Mouse (Mus musculus) 416B (cell line): Measurements from ENCODE around the gene Gm266.
"Not testable (repeated sequence)": the region's sequence is repeated elsewhere in the genome, so short reads cannot be mapped to it uniquely, and the experiment has no call there.

Experiments
- DNase-seq: peaks from one replicate; pipeline ENCODE4 v3.0.0; 2011; ENCODE audit warnings: low read depth

Gm266 gene

GRCm38 (mm10) chr12:111485652-111486306 is at the start of gene Gm266:
Gene Gm266, minus strand, starts transcription at chr12:111485823.
- DNase-seq: no peak

GRCm38 (mm10) chr12:111535281-111535680 is 49.7 kb upstream of the Gm266 start:
- DNase-seq: peak; percentile 50

GRCm38 (mm10) chr12:111533096-111533794 is 47.6 kb upstream of the Gm266 start:
- DNase-seq: no peak

- no peak for DNase-seq
Observed at GRCm38 (mm10) chr12:111529192-111529591, 43.6 kb upstream of the Gm266 start.

GRCm38 (mm10) chr12:111527643-111528281 is 42.1 kb upstream of the Gm266 start:
- no peak for DNase-seq

- peak; percentile 94 for DNase-seq
Observed at GRCm38 (mm10) chr12:111524883-111525282, 39.3 kb upstream of the Gm266 start.

- DNase-seq: no peak
Observed at GRCm38 (mm10) chr12:111524469-111524868, 38.8 kb upstream of the Gm266 start.

GRCm38 (mm10) chr12:111520994-111521393 is 35.4 kb upstream of the Gm266 start:
- DNase-seq: no peak

- DNase-seq: no peak
Observed at GRCm38 (mm10) chr12:111519821-111520220, 34.2 kb upstream of the Gm266 start.

- no peak for DNase-seq
Observed at GRCm38 (mm10) chr12:111518391-111518790, 32.8 kb upstream of the Gm266 start.

- DNase-seq: no peak
Observed at GRCm38 (mm10) chr12:111517901-111518300, 32.3 kb upstream of the Gm266 start.

GRCm38 (mm10) chr12:111516826-111517225 is 31.2 kb upstream of the Gm266 start:
- DNase-seq: peak; percentile 86

GRCm38 (mm10) chr12:111515920-111516319 is 30.3 kb upstream of the Gm266 start:
- DNase-seq: no peak

- DNase-seq: peak; percentile 73
Observed at GRCm38 (mm10) chr12:111514874-111515649, 29.4 kb upstream of the Gm266 start.

- DNase-seq: no peak
Observed at GRCm38 (mm10) chr12:111514231-111514792, 28.7 kb upstream of the Gm266 start.

- DNase-seq: no peak
Observed at GRCm38 (mm10) chr12:111513673-111514072, 28.1 kb upstream of the Gm266 start.

GRCm38 (mm10) chr12:111512572-111513063 is 27.0 kb upstream of the Gm266 start:
- peak; percentile 55 for DNase-seq

- not testable (repeated sequence) for DNase-seq
Observed at GRCm38 (mm10) chr12:111508438-111508837, 22.8 kb upstream of the Gm266 start.

- no peak for DNase-seq
Observed at GRCm38 (mm10) chr12:111507962-111508361, 22.3 kb upstream of the Gm266 start.

- DNase-seq: no peak
Observed at GRCm38 (mm10) chr12:111507001-111507400, 21.4 kb upstream of the Gm266 start.

- DNase-seq: peak; percentile 83
Observed at GRCm38 (mm10) chr12:111504904-111505303, 19.3 kb upstream of the Gm266 start.

- no peak for DNase-seq
Observed at GRCm38 (mm10) chr12:111503571-111503970, 17.9 kb upstream of the Gm266 start.
